Mouse (Mus musculus) embryonic fibroblast, embryonic 13.5 days (primary cell): ENCODE data around the gene Tmc6. TPM values are rescaled to one million over a fixed set of nuclear protein-coding genes. Genes with fewer than 3 reads are reported as not detected.

Experiments used
- H3K27ac ChIP-seq: 2 replicates; pipeline ENCODE4 v1.5.1; 2012; ENCODE audit warnings: low read length, control low read depth, inconsistent platforms; ENCODE audit not compliant: insufficient read depth
- H3K4me1 ChIP-seq: 2 replicates; pipeline ENCODE4 v1.6.1; 2011; ENCODE audit warnings: low read length; ENCODE audit not compliant: control insufficient read depth, insufficient read depth
- H3K4me3 ChIP-seq: 2 replicates; pipeline ENCODE4 v1.5.1; 2011; ENCODE audit warnings: mild to moderate bottlenecking, control low read depth, low read length; ENCODE audit not compliant: insufficient read depth
- CTCF ChIP-seq: IDR thresholded peaks from 2 replicates; pipeline ENCODE4 v1.5.1; 2011; ENCODE audit warnings: mild to moderate bottlenecking, control low read depth, low read length, moderate library complexity, borderline replicate concordance; ENCODE audit not compliant: insufficient read depth
- POLR2A ChIP-seq: IDR thresholded peaks from 2 replicates; pipeline ENCODE4 v1.6.1; 2011; ENCODE audit warnings: low read depth, mild to moderate bottlenecking, control low read depth, low read length, moderate library complexity
- polyA plus RNA-seq: library from polyadenylated mRNA; stranded (reverse); fragments of >200 nt; gene quantifications from 2 replicates; pipeline ENCODE4 v1.2.4, GENCODE M21; 2011; ENCODE audit warnings: low read depth; ENCODE audit not compliant: missing spikeins, insufficient read length

Gene Tmc6
- polyA plus RNA-seq, 1 experiment = 19.5 TPM

GRCm38 (mm10) chr11:117736037-117736689 is 45.8 kb downstream of the Tmc6 start:
- TF ChIP-seq POLR2A (no peak), CTCF (no peak)
- Histone ChIP-seq H3K4me1 (peaks cover 3% of the 10 kb centered on the region; the same call in 1 of the 2 replicates), H3K4me3 (no peak overlapping the region), H3K27ac (no peak overlapping the region)

GRCm38 (mm10) chr11:117731470-117731869 is 50.5 kb downstream of the Tmc6 start:
- peaks cover 8% of the 10 kb centered on the region; the same call in 1 of the 2 replicates for H3K4me1 ChIP-seq
- no peak overlapping the region for H3K27ac ChIP-seq
- no peak overlapping the region for H3K4me3 ChIP-seq
- TF ChIP-seq CTCF = no peak
- TF ChIP-seq POLR2A = no peak

GRCm38 (mm10) chr11:117730490-117730838 is 51.5 kb downstream of the Tmc6 start:
- no peak for TF ChIP-seq CTCF
- no peak for TF ChIP-seq POLR2A
- H3K4me1 ChIP-seq = peaks cover 5% of the 10 kb centered on the region; the same call in 1 of the 2 replicates
- no peak overlapping the region for H3K27ac ChIP-seq
- no peak overlapping the region for H3K4me3 ChIP-seq

GRCm38 (mm10) chr11:117729798-117730489 is 52.1 kb downstream of the Tmc6 start:
- peaks cover 5% of the 10 kb centered on the region; the same call in 1 of the 2 replicates for H3K4me1 ChIP-seq
- no peak overlapping the region for H3K4me3 ChIP-seq
- 0 out of 2 replicates have a peak overlapping the region, but pooled peaks have one; percentile 15 for H3K27ac ChIP-seq
- no peak for TF ChIP-seq CTCF
- no peak for TF ChIP-seq POLR2A

- no peak overlapping the region for H3K4me3 ChIP-seq
- TF ChIP-seq POLR2A (no peak), CTCF (no peak)
- H3K27ac ChIP-seq = 0 out of 2 replicates have a peak overlapping the region, but pooled peaks have one; percentile 15
- H3K4me1 ChIP-seq = peaks cover 5% of the 10 kb centered on the region; the same call in 1 of the 2 replicates
These were observed 52.7 kb downstream of the Tmc6 start for GRCm38 (mm10) chr11:117729341-117729740.

GRCm38 (mm10) chr11:117728841-117729240 is 53.2 kb downstream of the Tmc6 start:
- H3K4me1 ChIP-seq = peaks cover 5% of the 10 kb centered on the region; the same call in 1 of the 2 replicates
- H3K4me3 ChIP-seq = no peak overlapping the region
- H3K27ac ChIP-seq = peak overlapping the region; percentile 31; the same call in 1 of the 2 replicates
- TF ChIP-seq POLR2A = no peak
- TF ChIP-seq CTCF = no peak

GRCm38 (mm10) chr11:117728245-117728644 is 53.8 kb downstream of the Tmc6 start:
- Histone ChIP-seq H3K4me3 (no peak overlapping the region), H3K27ac (peak overlapping the region; percentile 31; the same call in 1 of the 2 replicates), H3K4me1 (peaks cover 5% of the 10 kb centered on the region; the same call in 1 of the 2 replicates)
- TF ChIP-seq CTCF = no peak
- no peak for TF ChIP-seq POLR2A

GRCm38 (mm10) chr11:117727031-117727430 is 55.0 kb downstream of the Tmc6 start:
- H3K4me3 ChIP-seq = no peak overlapping the region
- no peak overlapping the region for H3K27ac ChIP-seq
- TF ChIP-seq POLR2A = no peak
- no peak for TF ChIP-seq CTCF
- peaks cover 5% of the 10 kb centered on the region; the same call in 1 of the 2 replicates for H3K4me1 ChIP-seq

- Histone ChIP-seq H3K4me3 (no peak overlapping the region), H3K4me1 (peaks cover 5% of the 10 kb centered on the region; the same call in 1 of the 2 replicates), H3K27ac (no peak overlapping the region)
- TF ChIP-seq POLR2A (no peak), CTCF (no peak)
These were observed 57.2 kb downstream of the Tmc6 start for GRCm38 (mm10) chr11:117724604-117725301.

- H3K27ac ChIP-seq = no peak overlapping the region
- no peak for TF ChIP-seq POLR2A
- TF ChIP-seq CTCF = no peak
- no peak overlapping the region for H3K4me3 ChIP-seq
- H3K4me1 ChIP-seq = no peaks in the 10 kb centered on the region
These were observed 63.2 kb downstream of the Tmc6 start for GRCm38 (mm10) chr11:117718838-117719237.

Other genes starting within 250 kb of the Tmc6 start
- gene Tnrc6c, start 127.9 kb downstream of the Tmc6 start, polyA plus RNA-seq = 17.9 and 24.8 TPM in 2 replicates
- gene Tmc8, start 122 bp downstream of the Tmc6 start, polyA plus RNA-seq = 0.30 and 0.39 TPM in 2 replicates
- not detected in 2 replicates for gene 6030468B19Rik, start 15.5 kb upstream of the Tmc6 start, polyA plus RNA-seq
- gene Gm20708, start 27.5 kb upstream of the Tmc6 start, polyA plus RNA-seq = 0.49 TPM in 1 of 2 replicates, not detected in the other
- gene Syngr2, start 27.5 kb upstream of the Tmc6 start, polyA plus RNA-seq = 66.9 and 68.6 TPM in 2 replicates
- gene Afmid, start 43.7 kb upstream of the Tmc6 start, polyA plus RNA-seq = 5.6 and 6.4 TPM in 2 replicates
- 48.4 and 61.9 TPM in 2 replicates for gene Tk1, start 43.9 kb upstream of the Tmc6 start, polyA plus RNA-seq
- gene Birc5, start 67.1 kb upstream of the Tmc6 start, polyA plus RNA-seq = 73.3 and 86.8 TPM in 2 replicates
- gene Tmem235, start 78.6 kb upstream of the Tmc6 start, polyA plus RNA-seq = not detected in 2 replicates
- gene Tha1, start 91.3 kb upstream of the Tmc6 start, polyA plus RNA-seq = 1.2 and 1.7 TPM in 2 replicates
- gene Socs3, start 187.8 kb upstream of the Tmc6 start, polyA plus RNA-seq = 15.2 and 31.9 TPM in 2 replicates
- 29.5 and 33.4 TPM in 2 replicates for gene Pgs1, start 204.1 kb upstream of the Tmc6 start, polyA plus RNA-seq